19 mouse cellular contexts compared by ENCODE assay signal in genomic region chr2:71683375-71683774, GRCm38 (mm10).
DNase-seq lines count a peak whose midpoint lies in the region; ATAC-seq and TF ChIP-seq lines count a peak whose summit lies in the region.
"Had no signal": no experiment of that assay in that cellular context is flagged by ENCODE, and none has a peak within 500 bp of the region (broad histone marks: within the 10 kb centered on the region; RNA-seq: fewer than 3 reads in every experiment).

No protein-coding gene starts in this region.

- H3K36me3 ChIP-seq in hindbrain, postnatal 0 days (ENCODE audit: insufficient read depth, low read length), result no peaks in the 10 kb centered on the region
- H3K36me3 ChIP-seq in hindbrain, embryonic 11.5 days (ENCODE audit: control insufficient read depth, insufficient read depth, low read length), result no peaks in the 10 kb centered on the region
- no peaks in the 10 kb centered on the region for H3K36me3 ChIP-seq in embryonic facial prominence, embryonic 14.5 days (ENCODE audit: control insufficient read depth, insufficient read depth, low read length)
- H3K36me3 ChIP-seq: G1E; intestine, embryonic 15.5 days; kidney, embryonic 15.5 days had no signal

- TF ChIP-seq CTCF in hindbrain, postnatal 0 days (IDR thresholded peaks at IDR 0.05; ENCODE audit: low read depth), result no peak
- no peak for TF ChIP-seq CTCF in brain, embryonic 14.5 days (IDR thresholded peaks at IDR 0.05; ENCODE audit: borderline replicate concordance, extremely low read depth, insufficient read depth, insufficient read length)

- 0 out of 2 replicates have a peak, but pooled peaks have one; percentile 38 for ATAC-seq in hindbrain, postnatal 0 days
- no peak for ATAC-seq in hindbrain, embryonic 11.5 days (ENCODE audit: low FRiP score)
- ATAC-seq in embryonic facial prominence, embryonic 14.5 days (ENCODE audit: low read depth), result peak; percentile 92
- ATAC-seq: CD4-positive, CD25-positive, alpha-beta regulatory T cell, adult 4 months; intestine, embryonic 15.5 days; liver, postnatal 0 days had no signal

- H3K4me1 ChIP-seq in hindbrain, postnatal 0 days (ENCODE audit: insufficient read depth, low read length), result no peaks in the 10 kb centered on the region
- no peaks in the 10 kb centered on the region for H3K4me1 ChIP-seq in hindbrain, embryonic 11.5 days (replicated peaks; ENCODE audit: control insufficient read depth, insufficient read depth, low read length)
- H3K4me1 ChIP-seq in embryonic facial prominence, embryonic 14.5 days (ENCODE audit: control insufficient read depth, insufficient read depth, low read length), result no peaks in the 10 kb centered on the region
- H3K4me1 ChIP-seq: intestine, embryonic 15.5 days; kidney, embryonic 15.5 days had no signal

- H3K4me3 ChIP-seq in hindbrain, postnatal 0 days (ENCODE audit: low read length), result no peak overlapping the region
- H3K4me3 ChIP-seq in hindbrain, embryonic 11.5 days (ENCODE audit: low read depth, low read length), result no peak overlapping the region
- H3K4me3 ChIP-seq in embryonic facial prominence, embryonic 14.5 days (ENCODE audit: low read depth, low read length), result no peak overlapping the region
- H3K4me3 ChIP-seq: intestine, embryonic 15.5 days; kidney, embryonic 15.5 days; megakaryocyte, embryonic 14.5 days had no signal

- TF ChIP-seq POLR2A in brain, embryonic 14.5 days (IDR thresholded peaks at IDR 0.05; ENCODE audit: borderline replicate concordance, extremely low read depth, insufficient read depth, insufficient read length, poor library complexity, severe bottlenecking), result no peak

- no peaks in the 10 kb centered on the region for H3K9me3 ChIP-seq in hindbrain, postnatal 0 days (ENCODE audit: low read length)
- no peaks in the 10 kb centered on the region for H3K9me3 ChIP-seq in hindbrain, embryonic 11.5 days (ENCODE audit: control insufficient read depth, low read length)
- peaks cover 4% of the 10 kb centered on the region; the same call in 1 of the 2 replicates for H3K9me3 ChIP-seq in embryonic facial prominence, embryonic 14.5 days (ENCODE audit: control insufficient read depth, low read length)
- H3K9me3 ChIP-seq: G1E; intestine, embryonic 15.5 days; kidney, embryonic 15.5 days had no signal

- H3K9ac ChIP-seq in hindbrain, postnatal 0 days (replicated peaks; ENCODE audit: low read length), result no peak overlapping the region
- H3K9ac ChIP-seq in hindbrain, embryonic 11.5 days (ENCODE audit: low read depth, low read length), result no peak overlapping the region
- no peak overlapping the region for H3K9ac ChIP-seq in embryonic facial prominence, embryonic 14.5 days (ENCODE audit: low read depth, low read length)
- H3K9ac ChIP-seq: intestine, embryonic 15.5 days; kidney, embryonic 15.5 days; liver, postnatal 0 days had no signal

- no peak overlapping the region; the same call in 1 of the 2 replicates for H3K27ac ChIP-seq in hindbrain, postnatal 0 days
- no peak overlapping the region for H3K27ac ChIP-seq in hindbrain, embryonic 11.5 days (ENCODE audit: low read depth, low read length)
- H3K27ac ChIP-seq in embryonic facial prominence, embryonic 14.5 days (replicated peaks; ENCODE audit: low read depth, low read length), result no peak overlapping the region
- H3K27ac ChIP-seq: intestine, embryonic 15.5 days; kidney, embryonic 15.5 days had no signal

- no peaks in the 10 kb centered on the region for H3K27me3 ChIP-seq in hindbrain, postnatal 0 days (ENCODE audit: insufficient read depth, low read length)
- no peaks in the 10 kb centered on the region for H3K27me3 ChIP-seq in hindbrain, embryonic 11.5 days (ENCODE audit: control insufficient read depth, insufficient read depth, low read length)
- H3K27me3 ChIP-seq in embryonic facial prominence, embryonic 14.5 days (replicated peaks; ENCODE audit: control insufficient read depth, insufficient read depth, low read length), result no peaks in the 10 kb centered on the region
- H3K27me3 ChIP-seq: intestine, embryonic 15.5 days; kidney, embryonic 15.5 days; megakaryocyte, embryonic 14.5 days had no signal

- WGBS in hindbrain, postnatal 0 days, result 48% methylated on average over 4 of the region's 4 CpGs
- WGBS in hindbrain, embryonic 11.5 days, result 77% methylated on average over 4 of the region's 4 CpGs
- 69% methylated on average over 4 of the region's 4 CpGs for WGBS in embryonic facial prominence, embryonic 14.5 days

- H3K4me2 ChIP-seq in hindbrain, postnatal 0 days (ENCODE audit: low read depth, low read length), result no peak overlapping the region
- H3K4me2 ChIP-seq in hindbrain, embryonic 11.5 days (replicated peaks; ENCODE audit: low read depth, low read length), result no peak overlapping the region
- no peak overlapping the region for H3K4me2 ChIP-seq in embryonic facial prominence, embryonic 14.5 days (ENCODE audit: low read depth, low read length)
- H3K4me2 ChIP-seq: intestine, embryonic 15.5 days; kidney, embryonic 15.5 days had no signal

- DNase-seq in hindbrain, postnatal 0 days (ENCODE audit: low spot score), result peak; percentile 66
- no peak for DNase-seq in hindbrain, embryonic 11.5 days (ENCODE audit: low spot score)
- peak; percentile 82 for DNase-seq in brain, embryonic 14.5 days (ENCODE audit: low read depth)
- DNase-seq in embryonic facial prominence, embryonic 14.5 days (ENCODE audit: low spot score), result peak; percentile 86
- DNase-seq in retina, embryonic 14.5 days (ENCODE audit: low spot score), result peak; percentile 17
- DNase-seq in right cerebral cortex, adult 2 months (ENCODE audit: low spot score in 2 of 2), result no peak
- no peak for DNase-seq in adrenal gland, postnatal 10 days
- DNase-seq: adrenal gland, adult 2 months; cerebellum, adult 11-12 months; gastrocnemius, postnatal 25 days; heart, postnatal 14 days; liver; liver, postnatal 0 days; lung, postnatal 14 days had no signal

Comparison
In these comparisons a context has a peak if more than half of its experiments do, and no peak if none do; other contexts are left out.
1. DNase-seq: peak in hindbrain, postnatal 0 days (single experiment), brain, embryonic 14.5 days (single experiment), embryonic facial prominence, embryonic 14.5 days (single experiment) and retina, embryonic 14.5 days (single experiment); none in hindbrain, embryonic 11.5 days (single experiment), right cerebral cortex, adult 2 months (0 of 2) and adrenal gland, postnatal 10 days (single experiment).